Comparison of ENCODE assay signal across 25 mouse cellular contexts in the genomic region with DNA sequence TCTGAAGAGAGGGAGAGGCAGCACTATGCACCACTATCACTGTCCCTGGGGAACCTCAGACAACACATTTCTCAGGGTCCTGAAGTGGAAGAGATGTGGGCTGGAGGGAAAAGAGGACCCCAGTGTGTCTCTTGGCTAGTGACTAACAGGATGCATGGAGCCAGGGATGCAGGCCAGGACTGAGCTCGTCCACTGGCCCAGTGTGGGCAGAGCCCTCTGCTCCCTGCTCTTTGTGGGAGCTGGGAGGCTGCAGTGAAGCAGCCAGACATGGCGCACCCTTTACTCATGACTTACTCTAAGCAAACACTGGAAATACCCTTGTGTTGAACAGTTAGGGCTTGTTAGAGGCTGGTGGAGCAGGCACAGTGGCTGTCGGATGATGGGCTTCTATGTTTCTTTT. TPM values are rescaled to one million over a fixed set of nuclear protein-coding genes. Genes with fewer than 3 reads are reported as not detected.
DNase-seq lines count a peak whose midpoint lies in the region; ATAC-seq lines count a peak whose summit lies in the region.
"Had no signal": no experiment of that assay in that cellular context is flagged by ENCODE, and none has a peak within 500 bp of the region (broad histone marks: within the 10 kb centered on the region; RNA-seq: fewer than 3 reads in every experiment).

No protein-coding gene starts in this region.

- H3K4me1 ChIP-seq in heart, embryonic 15.5 days (replicated peaks), result peaks cover 29% of the 10 kb centered on the region
- H3K4me1 ChIP-seq in heart, embryonic 11.5 days (ENCODE audit: control insufficient read depth, insufficient read depth, low read length), result peaks cover 20% of the 10 kb centered on the region
- peaks cover 20% of the 10 kb centered on the region for H3K4me1 ChIP-seq in midbrain, embryonic 10.5 days
- H3K4me1 ChIP-seq in midbrain, embryonic 15.5 days, result no peaks in the 10 kb centered on the region
- H3K4me1 ChIP-seq in embryonic facial prominence, embryonic 10.5 days, result peaks cover 33% of the 10 kb centered on the region
- 0 out of 2 replicates have a peak, but pooled peaks cover 9% of the 10 kb centered on the region for H3K4me1 ChIP-seq in limb, embryonic 15.5 days
- H3K4me1 ChIP-seq: intestine, embryonic 15.5 days; stomach, embryonic 15.5 days had no signal

- peaks cover 15% of the 10 kb centered on the region for H3K36me3 ChIP-seq in heart, embryonic 15.5 days
- peaks cover 20% of the 10 kb centered on the region for H3K36me3 ChIP-seq in heart, embryonic 11.5 days (ENCODE audit: control insufficient read depth, insufficient read depth, low read length)
- peaks cover 30% of the 10 kb centered on the region for H3K36me3 ChIP-seq in midbrain, embryonic 10.5 days
- no peaks in the 10 kb centered on the region for H3K36me3 ChIP-seq in midbrain, embryonic 15.5 days (replicated peaks)
- H3K36me3 ChIP-seq in embryonic facial prominence, embryonic 10.5 days (replicated peaks), result peaks cover 34% of the 10 kb centered on the region
- H3K36me3 ChIP-seq in limb, embryonic 15.5 days, result peaks cover 34% of the 10 kb centered on the region

- H3K27me3 ChIP-seq in heart, embryonic 15.5 days, result no peaks in the 10 kb centered on the region
- H3K27me3 ChIP-seq in heart, embryonic 11.5 days (ENCODE audit: control insufficient read depth, insufficient read depth, low read length), result no peaks in the 10 kb centered on the region
- no peaks in the 10 kb centered on the region for H3K27me3 ChIP-seq in midbrain, embryonic 10.5 days (ENCODE audit: low read depth, poor library complexity, severe bottlenecking)
- no peaks in the 10 kb centered on the region for H3K27me3 ChIP-seq in midbrain, embryonic 15.5 days (replicated peaks)
- no peaks in the 10 kb centered on the region for H3K27me3 ChIP-seq in embryonic facial prominence, embryonic 10.5 days (replicated peaks; ENCODE audit: low read depth, poor library complexity, severe bottlenecking)
- no peaks in the 10 kb centered on the region for H3K27me3 ChIP-seq in limb, embryonic 15.5 days
- H3K27me3 ChIP-seq: hindbrain, embryonic 15.5 days; intestine, embryonic 15.5 days; stomach, embryonic 15.5 days had no signal

- H3K4me3 ChIP-seq in heart, embryonic 15.5 days, result no peak overlapping the region
- no peak overlapping the region for H3K4me3 ChIP-seq in heart, embryonic 11.5 days (ENCODE audit: low read depth, low read length)
- no peak overlapping the region for H3K4me3 ChIP-seq in midbrain, embryonic 10.5 days
- H3K4me3 ChIP-seq in midbrain, embryonic 15.5 days, result no peak overlapping the region
- no peak overlapping the region for H3K4me3 ChIP-seq in embryonic facial prominence, embryonic 10.5 days
- no peak overlapping the region for H3K4me3 ChIP-seq in limb, embryonic 15.5 days
- H3K4me3 ChIP-seq: erythroblast, embryonic 14.5 days; hindbrain, embryonic 15.5 days; intestine, embryonic 15.5 days; stomach, embryonic 15.5 days had no signal

- peak overlapping the region; percentile 20; the same call in 1 of the 2 replicates for H3K27ac ChIP-seq in heart, embryonic 15.5 days
- no peak overlapping the region for H3K27ac ChIP-seq in heart, embryonic 11.5 days (ENCODE audit: low read depth, low read length)
- peak overlapping the region; percentile 50 for H3K27ac ChIP-seq in midbrain, embryonic 10.5 days (replicated peaks)
- H3K27ac ChIP-seq in midbrain, embryonic 15.5 days, result no peak overlapping the region
- H3K27ac ChIP-seq in embryonic facial prominence, embryonic 10.5 days (replicated peaks), result 0 out of 2 replicates have a peak overlapping the region, but pooled peaks have one; percentile 40
- H3K27ac ChIP-seq in limb, embryonic 15.5 days, result peak overlapping the region; percentile 27
- H3K27ac ChIP-seq: hindbrain, embryonic 15.5 days; intestine, embryonic 15.5 days; stomach, embryonic 15.5 days had no signal

- H3K9me3 ChIP-seq in heart, embryonic 15.5 days (replicated peaks), result 0 out of 2 replicates have a peak, but pooled peaks cover 7% of the 10 kb centered on the region
- H3K9me3 ChIP-seq in heart, embryonic 11.5 days (replicated peaks; ENCODE audit: control insufficient read depth, low read length), result peaks cover 5% of the 10 kb centered on the region
- H3K9me3 ChIP-seq in midbrain, embryonic 10.5 days (replicated peaks), result peaks cover 17% of the 10 kb centered on the region
- H3K9me3 ChIP-seq in midbrain, embryonic 15.5 days, result no peaks in the 10 kb centered on the region
- H3K9me3 ChIP-seq in embryonic facial prominence, embryonic 10.5 days, result peaks cover 14% of the 10 kb centered on the region; the same call in 1 of the 2 replicates
- no peaks in the 10 kb centered on the region for H3K9me3 ChIP-seq in limb, embryonic 15.5 days
- H3K9me3 ChIP-seq: hindbrain, embryonic 15.5 days; intestine, embryonic 15.5 days; stomach, embryonic 15.5 days had no signal

- ATAC-seq in heart, embryonic 15.5 days (replicated peaks; ENCODE audit: insufficient number of reproducible peaks, insufficient read depth, low FRiP score, low read depth), result no peak
- no peak for ATAC-seq in heart, embryonic 11.5 days (replicated peaks; ENCODE audit: insufficient number of reproducible peaks, low FRiP score, low TSS enrichment)
- no peak for ATAC-seq in midbrain, embryonic 15.5 days (replicated peaks)
- no peak for ATAC-seq in limb, embryonic 15.5 days (ENCODE audit: insufficient number of reproducible peaks, low FRiP score, low TSS enrichment, low read depth)
- ATAC-seq: forebrain, embryonic 14.5 days; intestine, embryonic 15.5 days had no signal

- 80% methylated on average over 3 of the region's 3 CpGs for WGBS in heart, embryonic 15.5 days
- 86% methylated on average over 3 of the region's 3 CpGs for WGBS in heart, embryonic 11.5 days (ENCODE audit: insufficient replicate concordance)
- 82% methylated on average over 3 of the region's 3 CpGs for WGBS in midbrain, embryonic 10.5 days
- WGBS in midbrain, embryonic 15.5 days, result 82% methylated on average over 3 of the region's 3 CpGs
- 85% methylated on average over 3 of the region's 3 CpGs for WGBS in embryonic facial prominence, embryonic 10.5 days
- WGBS in limb, embryonic 15.5 days, result 83% methylated on average over 3 of the region's 3 CpGs

- no peak overlapping the region for H3K9ac ChIP-seq in heart, embryonic 15.5 days
- no peak overlapping the region for H3K9ac ChIP-seq in heart, embryonic 11.5 days (ENCODE audit: low read depth, low read length)
- H3K9ac ChIP-seq in midbrain, embryonic 15.5 days, result no peak overlapping the region; the same call in 1 of the 2 replicates
- no peak overlapping the region for H3K9ac ChIP-seq in limb, embryonic 15.5 days
- H3K9ac ChIP-seq: hindbrain, embryonic 15.5 days; intestine, embryonic 15.5 days; stomach, embryonic 15.5 days had no signal

- H3K4me2 ChIP-seq in heart, embryonic 15.5 days, result no peak overlapping the region
- no peak overlapping the region for H3K4me2 ChIP-seq in heart, embryonic 11.5 days
- no peak overlapping the region for H3K4me2 ChIP-seq in midbrain, embryonic 15.5 days
- H3K4me2 ChIP-seq in limb, embryonic 15.5 days, result no peak overlapping the region
- H3K4me2 ChIP-seq: hindbrain, embryonic 15.5 days; intestine, embryonic 15.5 days; stomach, embryonic 15.5 days had no signal

- no peak for DNase-seq in midbrain, embryonic 10.5 days (ENCODE audit: low spot score)
- no peak for DNase-seq in embryonic facial prominence, embryonic 10.5 days (ENCODE audit: low spot score)
- DNase-seq in gastrocnemius, adult 18-20 months (ENCODE audit: low spot score), result no peak
- DNase-seq in spleen, postnatal 14 days (ENCODE audit: low spot score in 2 of 2), result no peak
- DNase-seq: adrenal gland, adult 2 months; B cell, adult 2 months; cerebellum, adult 2 months; cerebellum, postnatal 36 days; gastrocnemius, postnatal 25 days; kidney, adult 9 months; kidney, postnatal 36 days; layer of hippocampus, adult 9-11 months; lung, adult 18-20 months; lung, postnatal 36 days; right cerebral cortex, postnatal 25 days; thymus, postnatal 14 days had no signal

RNA-seq across cellular contexts. Expression of a gene that starts 20.4 kb away (rescaled TPM):
- 1.7 and 2.0 TPM in 2 replicates for polyA plus RNA-seq in heart, embryonic 15.5 days (2015; fragmentation: Nextera tagmentation; extraction: Ambion mirVana)
- polyA plus RNA-seq in heart, embryonic 11.5 days (2014; fragmentation: Nextera tagmentation; extraction: Ambion mirVana), result 2.4 TPM in 2 replicates
- 2.0 and 2.3 TPM in 2 replicates for polyA plus RNA-seq in midbrain, embryonic 10.5 days (2016; fragmentation: Nextera tagmentation; extraction: Ambion mirVana)
- 2.3 and 2.8 TPM in 2 replicates for polyA plus RNA-seq in midbrain, embryonic 15.5 days (2015; fragmentation: Nextera tagmentation; extraction: Ambion mirVana)
- polyA plus RNA-seq in embryonic facial prominence, embryonic 10.5 days (2016; fragmentation: Nextera tagmentation; extraction: Ambion mirVana), result 2.8 and 3.4 TPM in 2 replicates
- polyA plus RNA-seq in limb, embryonic 15.5 days (2015; fragmentation: Nextera tagmentation; extraction: Ambion mirVana), result 1.9 and 2.1 TPM in 2 replicates
- 1 to 10 TPM; 1.0 to 1.7 TPM for total RNA-seq in gastrocnemius, adult 18-20 months (2021)

RNA-seq across cellular contexts. Expression of a gene that starts 37.7 kb away (rescaled TPM):
- 102 and 119 TPM in 2 replicates for polyA plus RNA-seq in heart, embryonic 15.5 days (2015; fragmentation: Nextera tagmentation; extraction: Ambion mirVana)
- polyA plus RNA-seq in heart, embryonic 11.5 days (2014; fragmentation: Nextera tagmentation; extraction: Ambion mirVana), result 50.3 and 63.5 TPM in 2 replicates
- polyA plus RNA-seq in midbrain, embryonic 10.5 days (2016; fragmentation: Nextera tagmentation; extraction: Ambion mirVana), result 151 and 152 TPM in 2 replicates
- polyA plus RNA-seq in midbrain, embryonic 15.5 days (2015; fragmentation: Nextera tagmentation; extraction: Ambion mirVana), result 152 and 155 TPM in 2 replicates
- polyA plus RNA-seq in embryonic facial prominence, embryonic 10.5 days (2016; fragmentation: Nextera tagmentation; extraction: Ambion mirVana), result 161 and 162 TPM in 2 replicates
- polyA plus RNA-seq in limb, embryonic 15.5 days (2015; fragmentation: Nextera tagmentation; extraction: Ambion mirVana), result 137 and 149 TPM in 2 replicates
- 10 to 100 TPM; 62.9 to 65.1 TPM for total RNA-seq in gastrocnemius, adult 18-20 months (2021)

RNA-seq across cellular contexts. Expression of a gene that starts 38.0 kb away (rescaled TPM):
- polyA plus RNA-seq in heart, embryonic 15.5 days (2015; fragmentation: Nextera tagmentation; extraction: Ambion mirVana), result 108 and 109 TPM in 2 replicates
- 61.5 and 66.0 TPM in 2 replicates for polyA plus RNA-seq in heart, embryonic 11.5 days (2014; fragmentation: Nextera tagmentation; extraction: Ambion mirVana)
- 22.5 and 23.7 TPM in 2 replicates for polyA plus RNA-seq in midbrain, embryonic 10.5 days (2016; fragmentation: Nextera tagmentation; extraction: Ambion mirVana)
- polyA plus RNA-seq in midbrain, embryonic 15.5 days (2015; fragmentation: Nextera tagmentation; extraction: Ambion mirVana), result 22.5 and 23.9 TPM in 2 replicates
- polyA plus RNA-seq in embryonic facial prominence, embryonic 10.5 days (2016; fragmentation: Nextera tagmentation; extraction: Ambion mirVana), result 19.9 and 20.3 TPM in 2 replicates
- polyA plus RNA-seq in limb, embryonic 15.5 days (2015; fragmentation: Nextera tagmentation; extraction: Ambion mirVana), result 23.9 and 37.6 TPM in 2 replicates
- 100 to 1,000 TPM; 378 to 382 TPM for total RNA-seq in gastrocnemius, adult 18-20 months (2021)

Comparison
In these comparisons a context has a peak if more than half of its experiments do, and no peak if none do; other contexts are left out.
1. H3K27ac ChIP-seq: peak in heart, embryonic 15.5 days (single experiment), midbrain, embryonic 10.5 days (single experiment), embryonic facial prominence, embryonic 10.5 days (single experiment) and limb, embryonic 15.5 days (single experiment); none in heart, embryonic 11.5 days (single experiment) and midbrain, embryonic 15.5 days (single experiment).